Mouse (Mus musculus) 416B (cell line): ENCODE data around the gene Trmt61a.
"Not testable (repeated sequence)": the region's sequence is repeated elsewhere in the genome, so short reads cannot be mapped to it uniquely, and the experiment has no call there.

Experiments used
- DNase-seq: peaks from one replicate; pipeline ENCODE4 v3.0.0; 2011; ENCODE audit warnings: low read depth

The Trmt61a gene

GRCm38 (mm10) chr12:111698346-111698913 is 20.5 kb downstream of the Trmt61a start:
- DNase-seq: no peak

GRCm38 (mm10) chr12:111699542-111699941 is 21.6 kb downstream of the Trmt61a start:
- DNase-seq: no peak

- DNase-seq: no peak
Observed at GRCm38 (mm10) chr12:111700920-111701458, 23.1 kb downstream of the Trmt61a start.

- no peak for DNase-seq
Observed at GRCm38 (mm10) chr12:111703301-111703700, 25.4 kb downstream of the Trmt61a start.

GRCm38 (mm10) chr12:111704609-111705008 is 26.7 kb downstream of the Trmt61a start:
- DNase-seq: no peak

- no peak for DNase-seq
Observed at GRCm38 (mm10) chr12:111705186-111705973, 27.5 kb downstream of the Trmt61a start.

- DNase-seq: no peak
Observed at GRCm38 (mm10) chr12:111708181-111708580, 30.3 kb downstream of the Trmt61a start.

- no peak for DNase-seq
Observed at GRCm38 (mm10) chr12:111710091-111710490, 32.2 kb downstream of the Trmt61a start.

GRCm38 (mm10) chr12:111712476-111712875 is 34.6 kb downstream of the Trmt61a start:
- DNase-seq: peak; percentile 28

GRCm38 (mm10) chr12:111713004-111713651 is 35.2 kb downstream of the Trmt61a start, which contains the start of the genes Bag5 and Apopt1:
TSS of gene Bag5 (minus strand) at chr12:111713257.
TSS of gene Apopt1 (plus strand) at chr12:111713261.
- peak; percentile 89 for DNase-seq

GRCm38 (mm10) chr12:111713880-111714279 is 36.0 kb downstream of the Trmt61a start:
- DNase-seq: not testable (repeated sequence)

- DNase-seq: no peak
Observed at GRCm38 (mm10) chr12:111716505-111716904, 38.6 kb downstream of the Trmt61a start.

GRCm38 (mm10) chr12:111718656-111719055 is 40.8 kb downstream of the Trmt61a start:
- DNase-seq: no peak

GRCm38 (mm10) chr12:111720222-111720621 is 42.3 kb downstream of the Trmt61a start:
- DNase-seq: no peak

GRCm38 (mm10) chr12:111722654-111723053 is 44.7 kb downstream of the Trmt61a start:
- DNase-seq: peak; percentile 62

GRCm38 (mm10) chr12:111724638-111725337 is 46.9 kb downstream of the Trmt61a start:
- DNase-seq: no peak

GRCm38 (mm10) chr12:111725338-111726121 is 47.6 kb downstream of the Trmt61a start:
- DNase-seq: no peak

GRCm38 (mm10) chr12:111726122-111726463 is 48.2 kb downstream of the Trmt61a start:
- DNase-seq: no peak

GRCm38 (mm10) chr12:111727956-111728355 is 50.1 kb downstream of the Trmt61a start:
- no peak for DNase-seq

- peak; percentile 78 for DNase-seq
Observed at GRCm38 (mm10) chr12:111731822-111732807, 54.2 kb downstream of the Trmt61a start.
